Mouse (Mus musculus) brain, embryonic 14.5 days (tissue): ENCODE data around the gene Il20rb.

ENCODE experiments used
- CTCF ChIP-seq: fragments of 200-500 bp; IDR thresholded peaks from 2 replicates; pipeline ENCODE4 v1.5.1; 2012; ENCODE audit warnings: inconsistent platforms, mild to moderate bottlenecking, moderate library complexity, borderline replicate concordance; ENCODE audit not compliant: insufficient read depth, insufficient read length; ENCODE audit errors: extremely low read depth
- POLR2A ChIP-seq: fragments of 200-500 bp; IDR thresholded peaks from 2 replicates; pipeline ENCODE4 v1.6.1; 2012; ENCODE audit warnings: mild to moderate bottlenecking, inconsistent platforms, borderline replicate concordance; ENCODE audit not compliant: poor library complexity, insufficient read depth, insufficient read length, severe bottlenecking; ENCODE audit errors: extremely low read depth

GRCm38 (mm10) chr9:100486431-100486830 lies at the start of gene Il20rb:
- no peak for TF ChIP-seq POLR2A
- TF ChIP-seq CTCF, result no peak
